Mouse (Mus musculus): ENCODE measurements around the gene Pbld2. TPM values are rescaled to one million over a fixed set of nuclear protein-coding genes. Genes with fewer than 3 reads are reported as not detected.

The Pbld2 gene
- polyA plus RNA-seq, 1 experiment from 2014 or later: 1.4 TPM

Other genes starting within 250 kb of the Pbld2 start
- gene Ccar1, start 232.0 kb upstream of the Pbld2 start, polyA plus RNA-seq (2014; fragmentation: Nextera tagmentation; extraction: Ambion mirVana): 154 and 167 TPM in 2 replicates
- gene Tet1, start 115.3 kb upstream of the Pbld2 start, polyA plus RNA-seq (2014; fragmentation: Nextera tagmentation; extraction: Ambion mirVana): 30.1 and 30.4 TPM in 2 replicates
- 11.6 and 12.1 TPM in 2 replicates for gene Slc25a16, start 103.7 kb upstream of the Pbld2 start, polyA plus RNA-seq (2014; fragmentation: Nextera tagmentation; extraction: Ambion mirVana)
- 23.3 and 27.5 TPM in 2 replicates for gene Dna2, start 77.3 kb upstream of the Pbld2 start, polyA plus RNA-seq (2014; fragmentation: Nextera tagmentation; extraction: Ambion mirVana)
- 20.1 and 22.7 TPM in 2 replicates for gene Rufy2, start 44.1 kb upstream of the Pbld2 start, polyA plus RNA-seq (2014; fragmentation: Nextera tagmentation; extraction: Ambion mirVana)
- 147 and 159 TPM in 2 replicates for gene Hnrnph3, start 98 bp upstream of the Pbld2 start, polyA plus RNA-seq (2014; fragmentation: Nextera tagmentation; extraction: Ambion mirVana)
- 0.99 and 1.4 TPM in 2 replicates for gene Pbld1, start 35.8 kb downstream of the Pbld2 start, polyA plus RNA-seq (2014; fragmentation: Nextera tagmentation; extraction: Ambion mirVana)
- gene Atoh7, start 75.3 kb downstream of the Pbld2 start, polyA plus RNA-seq (2014; fragmentation: Nextera tagmentation; extraction: Ambion mirVana): 0.49 and 0.89 TPM in 2 replicates
- gene Mypn, start 179.6 kb downstream of the Pbld2 start, polyA plus RNA-seq (2014; fragmentation: Nextera tagmentation; extraction: Ambion mirVana): 0.28 and 0.90 TPM in 2 replicates
- gene Herc4, start 219.5 kb downstream of the Pbld2 start, polyA plus RNA-seq (2014; fragmentation: Nextera tagmentation; extraction: Ambion mirVana): 43.9 and 46.0 TPM in 2 replicates